Mouse (Mus musculus) adrenal gland, adult 18-20 months (tissue): Measurements from ENCODE around the gene Gm10961. TPM values are rescaled to one million over a fixed set of nuclear protein-coding genes. Genes with fewer than 3 reads are reported as not detected.
"Not testable (repeated sequence)": the region's sequence is repeated elsewhere in the genome, so short reads cannot be mapped to it uniquely, and the experiment has no call there.

Experiments
- DNase-seq, 2 experiments: peaks; one replicate each; pipeline ENCODE4 v3.0.0; 2021 to 2022; ENCODE audit warnings: low spot score in 2 of 2
- total RNA-seq, 2 experiments: library from RNA; stranded (reverse); gene quantifications; 1 replicate in 1 of 2; 2 replicates in 1 of 2; pipeline ENCODE4 v1.2.3; 2021

The Gm10961 gene
- total RNA-seq, 2 experiments from 2014 or later: not detected

DNA sequence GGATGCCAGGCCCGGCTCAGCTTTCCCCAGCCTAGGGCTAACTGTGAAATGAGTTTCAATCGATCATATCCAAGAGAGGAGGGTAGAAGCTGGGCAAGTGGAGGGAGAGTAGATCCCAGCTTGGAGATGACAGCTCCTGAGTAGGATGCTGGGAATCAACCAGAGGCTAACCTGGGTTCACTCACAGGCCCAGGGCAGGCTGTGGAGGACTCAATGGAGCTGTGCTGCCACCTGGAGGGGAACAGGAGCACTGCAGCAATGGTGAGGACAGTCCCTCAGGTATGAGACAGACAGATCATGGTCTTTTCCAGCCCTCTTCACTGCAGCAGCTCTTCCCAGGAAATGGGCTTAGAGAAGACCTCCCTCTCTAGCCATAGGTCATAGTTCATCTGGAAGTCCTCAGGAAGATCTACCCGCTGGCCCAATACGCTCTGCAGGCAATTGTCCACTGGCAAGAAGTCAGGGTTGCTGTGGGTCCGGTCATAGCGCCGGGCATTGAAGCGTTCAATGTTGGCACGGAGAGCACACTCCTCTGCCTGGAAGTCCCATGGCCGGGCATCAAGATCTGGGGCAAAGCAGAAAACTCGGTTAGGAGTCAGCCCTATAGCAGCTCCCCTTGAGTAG is 18.1 kb upstream of the Gm10961 start:
- peak; percentile 63 to 67 for DNase-seq

DNA sequence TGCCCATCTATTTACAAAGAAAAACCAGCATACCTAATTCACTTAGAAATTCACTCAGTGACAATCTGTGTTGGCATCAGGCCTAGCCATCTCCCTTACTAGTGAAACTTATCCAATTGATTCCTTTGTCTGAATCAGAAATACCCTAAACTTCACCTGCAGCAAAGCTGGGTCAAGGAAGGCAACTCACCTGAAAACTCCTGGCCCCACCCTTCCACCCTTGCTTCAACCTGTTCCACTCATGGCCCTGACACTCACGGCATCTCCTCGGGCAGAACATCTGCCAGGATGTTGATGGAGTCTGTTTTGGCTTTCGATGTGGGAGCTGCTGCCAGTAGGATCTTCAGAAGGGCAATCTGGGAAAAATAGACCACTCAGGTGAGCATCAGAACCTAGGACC is 13.3 kb upstream of the Gm10961 start:
- peak in 1 of 2 experiments; percentile 10 for DNase-seq

DNA sequence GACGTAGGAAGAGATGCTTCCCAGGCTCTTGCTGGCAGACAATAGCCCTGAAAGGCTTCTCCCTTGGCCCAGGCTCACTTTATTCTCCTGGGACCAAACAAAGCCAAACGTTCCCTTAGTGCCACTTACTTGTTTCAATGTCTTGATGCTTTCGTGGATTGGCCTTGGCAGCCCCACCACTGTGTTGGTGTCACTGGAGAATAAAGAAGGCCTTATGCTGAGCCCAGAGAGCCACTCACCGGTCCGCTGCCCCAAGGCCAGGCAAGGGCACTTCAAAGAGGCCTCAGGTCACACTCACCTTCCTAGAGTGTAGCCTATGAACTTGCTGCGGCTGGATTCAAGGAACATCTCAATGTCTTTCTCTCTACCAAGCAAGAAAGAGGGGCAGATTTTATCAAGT is 11.2 kb upstream of the Gm10961 start:
- peak in 1 of 2 experiments; percentile 8 for DNase-seq

DNA sequence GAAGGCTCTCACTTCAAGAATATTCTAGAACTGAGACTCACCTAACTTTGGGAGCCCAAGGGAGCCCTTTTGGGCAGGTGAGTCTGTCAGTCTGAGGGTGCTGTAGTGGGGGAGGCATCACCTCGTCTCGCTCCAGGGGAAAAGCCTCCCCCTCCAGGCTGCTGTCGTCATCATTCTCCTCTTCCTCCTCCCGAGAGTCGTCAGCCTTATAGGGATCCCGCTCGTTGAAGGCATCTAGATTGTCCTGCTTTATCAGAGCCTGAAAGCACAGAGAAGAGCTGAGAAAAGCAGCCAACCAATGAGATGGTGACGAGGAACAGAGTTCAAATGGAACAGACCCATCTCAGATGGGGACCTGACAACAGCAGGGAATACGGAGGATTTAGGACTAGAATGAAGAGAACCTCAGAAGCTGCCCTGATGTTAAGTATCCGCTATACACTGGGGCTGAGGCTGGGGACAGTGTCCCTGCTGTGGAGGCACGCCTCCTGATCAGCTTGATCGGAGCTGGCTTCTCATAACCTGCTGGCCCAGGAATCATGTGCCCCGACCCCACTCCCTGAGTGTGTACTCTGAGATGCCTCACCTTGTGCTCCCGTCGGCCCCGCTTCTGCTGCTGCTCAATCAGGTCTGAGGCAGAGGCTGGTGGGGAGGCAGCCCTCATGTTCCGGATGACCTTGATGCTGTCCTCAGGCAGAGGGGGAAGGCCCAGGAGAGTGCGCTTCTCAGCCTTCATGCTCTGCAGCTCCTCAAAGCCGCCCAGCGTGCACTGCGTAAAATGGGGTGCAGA is 9.6 kb upstream of the Gm10961 start:
- peak in 1 of 2 experiments; percentile 16 for DNase-seq

DNA sequence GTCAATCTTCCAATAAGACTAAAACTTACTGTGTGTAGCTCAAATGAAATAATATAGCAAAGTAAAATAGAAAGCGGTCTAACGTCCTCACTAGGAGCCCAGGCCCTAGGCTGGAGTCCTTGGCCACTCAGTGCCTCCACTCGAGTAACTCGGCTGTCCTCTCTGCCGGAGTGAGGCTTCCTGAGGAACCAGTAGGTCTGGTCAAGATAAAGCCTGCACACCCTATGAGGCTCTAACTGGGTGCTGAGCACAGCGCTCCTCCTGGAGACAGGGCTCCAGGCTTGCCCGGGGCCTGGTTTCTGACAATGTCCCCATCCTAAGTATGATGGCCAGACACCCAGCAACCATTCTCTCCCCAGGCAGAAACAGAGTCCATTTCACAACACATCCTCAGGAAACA is 8.6 kb upstream of the Gm10961 start:
- DNase-seq: peak in 1 of 2 experiments; percentile 15

DNA sequence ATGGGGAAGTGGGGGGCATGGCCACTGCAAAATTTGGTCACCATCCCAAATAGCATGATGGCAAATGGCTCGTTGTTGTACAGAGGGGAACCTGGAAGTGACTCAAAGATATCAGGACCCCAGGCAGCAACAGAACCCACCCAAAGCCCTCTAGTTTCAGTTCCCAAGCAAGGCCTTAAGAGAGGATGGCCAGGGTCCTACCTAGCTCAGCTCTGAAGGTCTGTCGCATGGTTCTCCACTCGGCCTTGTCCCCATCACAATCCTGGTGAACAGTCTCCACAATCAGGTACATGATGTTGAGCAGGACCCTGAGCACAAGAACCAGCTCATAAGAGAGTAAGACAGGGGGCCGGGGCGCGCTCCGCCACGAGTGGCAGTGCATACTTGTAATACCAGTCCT is 6.7 kb upstream of the Gm10961 start:
- peak in 1 of 2 experiments; percentile 13 for DNase-seq

DNA sequence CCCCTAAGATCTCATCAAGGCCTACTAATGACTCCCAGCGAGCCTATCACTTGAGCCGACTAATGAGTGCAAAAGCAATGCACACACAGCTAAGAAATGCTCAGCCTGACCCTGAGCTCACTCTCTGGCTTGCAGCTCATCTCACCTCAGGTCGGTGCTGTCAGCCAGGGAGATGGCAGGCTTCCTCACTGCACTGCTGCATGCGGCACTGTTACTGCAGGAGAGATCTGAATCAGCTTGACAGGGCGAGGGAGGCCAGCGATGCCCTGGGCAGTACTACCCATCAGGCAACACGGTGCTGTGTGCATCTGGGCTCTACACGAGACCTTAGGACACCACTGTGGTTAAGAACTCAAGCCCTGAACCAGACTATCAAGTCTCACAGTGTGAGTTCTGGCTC is 5.6 kb upstream of the Gm10961 start:
- no peak for DNase-seq

DNA sequence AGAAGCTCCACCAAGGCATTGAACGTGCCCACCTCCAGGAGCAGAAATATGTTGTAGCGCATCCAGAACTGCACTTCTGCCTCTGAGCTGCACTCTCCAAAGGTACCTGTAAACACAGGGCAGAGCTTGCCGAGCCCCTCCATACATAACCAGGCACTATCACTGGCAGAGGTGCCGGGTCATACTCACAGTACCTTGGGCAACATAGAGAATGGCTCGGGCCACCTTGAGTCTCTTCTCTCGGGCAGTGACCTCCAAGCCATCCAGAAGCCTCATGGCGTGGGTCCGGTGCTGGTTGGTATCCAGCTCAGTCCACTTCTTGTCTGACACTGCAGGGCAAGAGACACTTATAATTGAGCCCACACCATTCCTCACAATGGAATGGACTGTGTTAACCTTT is 4.4 kb upstream of the Gm10961 start:
- DNase-seq: no peak

DNA sequence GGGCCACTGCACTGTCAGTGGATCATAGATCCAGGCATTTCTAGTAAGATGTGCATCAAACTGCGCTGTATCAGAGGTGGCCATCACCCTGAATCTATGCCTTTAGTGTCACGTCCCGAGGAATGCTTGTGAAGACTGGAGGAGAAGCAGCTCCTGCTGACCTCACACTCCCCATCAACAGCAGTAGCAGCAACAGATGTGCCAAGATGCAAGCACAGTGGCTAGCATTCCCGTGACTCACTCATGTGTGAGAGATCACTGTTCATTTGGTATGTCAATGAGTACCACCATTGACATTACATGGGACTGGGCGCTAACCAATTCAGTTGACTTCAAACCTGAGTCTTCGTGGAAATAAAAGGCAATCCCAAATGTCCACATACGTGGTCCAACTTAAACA is 3.5 kb upstream of the Gm10961 start:
- DNase-seq: no peak

DNA sequence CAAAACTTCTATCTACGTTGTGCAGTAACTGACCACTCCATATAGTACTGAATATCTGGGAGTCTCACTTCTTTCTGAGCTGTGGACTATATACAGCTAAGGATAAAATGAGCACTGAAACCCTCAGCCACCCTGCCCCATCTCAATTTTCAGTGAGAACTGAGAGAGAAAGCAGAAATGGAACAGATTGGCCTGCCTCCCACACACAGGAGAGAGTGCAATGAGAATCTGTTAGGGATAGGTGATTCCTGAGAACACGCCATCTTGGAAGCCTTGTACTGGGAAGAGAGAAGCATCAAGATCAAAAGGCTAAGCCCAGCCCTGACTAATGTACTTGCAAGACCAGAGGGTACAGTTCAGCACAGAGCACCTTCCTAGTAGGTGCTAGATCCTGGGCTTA is 2.6 kb upstream of the Gm10961 start:
- DNase-seq: no peak

DNA sequence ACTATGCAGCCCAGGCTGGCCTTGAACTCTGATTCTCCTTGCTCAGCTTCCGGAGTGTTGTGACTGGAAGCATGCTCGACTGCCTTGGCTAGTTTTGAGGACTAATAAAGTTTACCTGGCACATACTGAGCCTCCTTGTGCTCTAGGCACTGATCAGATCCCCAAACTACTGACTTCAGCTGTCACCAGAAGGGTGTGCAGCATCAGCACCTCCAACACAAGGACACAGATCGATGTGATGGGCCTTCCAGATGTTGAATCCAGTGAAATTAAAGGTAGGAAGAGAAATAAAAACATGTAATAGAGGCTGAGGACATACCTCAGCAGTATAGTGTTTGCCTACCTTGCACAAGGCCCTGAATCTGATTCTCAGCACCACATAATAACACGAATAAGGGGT is 1.7 kb upstream of the Gm10961 start:
- DNase-seq: no peak

DNA sequence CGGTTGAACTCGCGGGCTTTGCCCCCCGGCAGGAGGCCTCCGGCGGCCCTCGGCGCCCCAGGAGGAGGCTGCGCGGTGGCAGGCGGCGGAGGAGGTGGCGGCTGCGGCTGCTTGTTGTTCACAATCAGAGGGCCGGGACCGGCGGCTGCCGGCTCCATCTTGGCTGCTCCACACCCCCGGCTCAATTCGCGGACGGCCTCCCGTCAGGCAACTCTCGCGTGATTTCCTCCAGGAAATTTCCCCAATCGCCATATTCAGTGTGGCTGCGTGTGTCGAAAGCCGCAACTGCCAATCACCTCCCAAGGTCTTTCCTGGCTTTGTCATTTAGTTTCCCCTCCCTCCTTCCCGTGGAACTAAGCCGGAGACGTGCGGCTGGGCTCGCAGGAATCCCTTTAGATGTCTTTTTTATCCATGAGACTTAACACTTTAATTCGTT is 419 bp downstream of the Gm10961 start, which contains the start of gene Strip1:
Gene Strip1, minus strand, starts transcription at position 172 of the 436 bp plus-strand sequence.
- peak; percentile 83 for DNase-seq

DNA sequence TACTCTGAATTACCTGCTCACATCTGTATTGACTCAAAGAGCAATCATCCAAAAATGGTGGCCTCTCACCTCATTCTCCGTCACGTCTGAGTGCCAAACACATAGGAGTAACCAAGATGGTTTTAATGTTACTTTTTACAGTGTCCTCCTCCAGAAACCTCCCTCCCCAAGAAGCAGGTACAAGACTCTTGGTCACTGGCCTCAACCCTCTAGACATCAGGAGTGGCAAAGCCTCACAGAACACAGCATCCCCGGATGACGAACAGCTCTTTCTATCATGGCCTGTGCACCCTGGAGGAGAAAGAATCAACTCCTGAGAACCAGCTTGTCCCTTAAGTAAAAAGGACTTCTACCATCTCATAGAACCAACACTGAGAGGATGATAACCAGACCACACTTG is 1.7 kb downstream of the Gm10961 start:
- no peak for DNase-seq

DNA sequence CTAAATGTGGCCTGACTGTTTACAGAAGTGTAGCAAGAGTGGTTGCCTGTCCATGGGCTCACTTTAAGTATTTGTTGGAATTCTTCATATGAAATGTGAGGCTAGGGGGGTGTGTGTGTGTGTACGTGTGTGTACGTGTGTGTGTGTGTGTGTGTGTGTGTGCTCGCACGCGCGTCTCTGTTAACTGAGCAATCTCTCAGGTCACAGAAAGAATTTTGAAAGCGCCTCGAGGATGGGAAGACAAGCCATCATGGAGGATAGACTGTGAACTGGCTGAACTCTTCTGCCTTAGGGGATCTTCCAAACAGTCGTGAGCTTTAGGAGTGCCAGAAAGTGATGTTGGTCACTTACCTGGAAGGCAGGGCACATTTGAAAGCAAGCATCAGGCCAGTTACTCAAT is 2.8 kb downstream of the Gm10961 start:
- DNase-seq: no peak

DNA sequence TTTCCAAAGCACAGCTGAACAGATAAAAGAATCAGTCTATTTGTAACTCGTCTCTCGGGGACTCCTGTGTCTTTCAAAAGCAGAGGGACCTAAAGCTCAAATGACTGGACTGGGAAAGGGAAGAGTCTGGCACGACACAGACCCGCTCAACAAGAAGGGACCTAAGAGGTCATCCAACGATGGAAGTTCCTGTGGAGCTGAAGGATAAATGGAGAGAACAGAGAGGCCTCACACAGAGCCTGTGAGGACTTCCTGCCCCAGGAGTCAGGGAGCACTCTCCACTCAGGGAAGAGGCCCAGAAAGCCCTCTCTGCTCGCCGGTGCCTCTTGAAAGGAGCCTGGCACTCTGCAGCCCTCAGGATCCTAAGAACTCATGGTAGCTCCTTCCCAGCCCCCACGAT is 4.7 kb downstream of the Gm10961 start:
- no peak for DNase-seq

DNA sequence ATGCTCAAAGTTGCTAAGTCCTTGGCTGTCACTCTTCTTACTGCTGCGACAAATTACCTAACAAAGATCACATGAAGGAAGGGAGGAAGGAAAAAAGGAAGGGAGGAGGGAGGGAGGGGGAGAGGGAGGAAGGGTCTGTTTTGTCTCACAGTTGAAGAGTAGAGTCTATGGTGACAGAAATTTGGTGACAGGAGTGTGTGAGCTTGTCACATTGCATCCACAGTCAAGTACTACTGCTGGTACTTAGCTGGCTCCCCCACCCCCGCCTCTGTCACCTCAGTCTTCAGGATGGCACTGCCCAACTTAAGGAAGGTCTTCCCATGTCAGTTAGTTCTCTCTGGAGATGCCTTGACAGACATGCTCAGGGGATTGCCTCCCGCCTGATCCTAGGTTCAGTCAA is 5.1 kb downstream of the Gm10961 start:
- no peak for DNase-seq

DNA sequence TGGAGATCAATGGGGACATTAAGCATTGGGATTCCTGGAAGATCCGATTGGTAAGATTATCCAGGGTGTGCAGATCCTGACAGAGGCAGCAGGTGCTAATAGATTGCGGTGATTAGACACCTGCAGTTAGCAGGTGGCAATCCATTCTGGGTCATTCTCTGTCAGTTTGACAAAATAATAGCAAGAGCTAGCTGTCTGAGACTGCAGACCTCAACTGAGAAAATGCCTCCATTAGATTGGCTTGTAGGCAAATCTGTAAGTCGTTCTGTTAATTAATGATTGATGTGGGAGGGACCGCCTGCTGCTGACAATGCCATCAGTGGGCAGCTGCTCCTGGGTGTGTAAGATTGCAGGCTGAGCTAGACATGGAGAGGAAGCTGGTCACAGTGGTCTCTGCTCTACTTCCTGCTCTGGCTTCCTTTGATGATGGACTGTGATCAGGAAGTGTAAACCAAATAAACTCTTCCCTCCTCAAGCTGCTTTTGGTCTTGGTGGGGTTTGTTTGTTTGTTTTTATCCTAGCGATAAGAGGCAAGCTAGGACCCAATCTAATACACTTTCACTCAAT is 6.6 kb downstream of the Gm10961 start:
- DNase-seq: no peak

DNA sequence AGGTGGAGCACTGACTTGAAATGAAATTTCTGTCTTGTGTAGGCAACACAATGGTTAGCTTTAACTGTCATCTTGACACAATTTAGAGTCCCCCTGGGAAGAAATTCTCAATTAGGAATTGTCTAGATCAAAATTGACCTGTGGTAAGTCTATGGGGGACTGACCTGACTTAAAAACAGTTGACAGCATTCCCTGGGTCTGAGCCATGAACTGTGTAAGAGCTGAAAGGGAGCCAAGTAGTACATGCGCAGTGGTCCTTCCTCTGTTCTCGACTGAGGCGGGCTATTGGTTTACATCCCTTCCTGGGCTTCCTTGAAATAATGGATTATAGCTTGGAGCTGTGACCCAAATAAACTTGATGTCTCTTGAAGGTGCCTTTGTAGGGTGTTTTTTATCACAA is 15.8 kb downstream of the Gm10961 start:
- DNase-seq: no peak

DNA sequence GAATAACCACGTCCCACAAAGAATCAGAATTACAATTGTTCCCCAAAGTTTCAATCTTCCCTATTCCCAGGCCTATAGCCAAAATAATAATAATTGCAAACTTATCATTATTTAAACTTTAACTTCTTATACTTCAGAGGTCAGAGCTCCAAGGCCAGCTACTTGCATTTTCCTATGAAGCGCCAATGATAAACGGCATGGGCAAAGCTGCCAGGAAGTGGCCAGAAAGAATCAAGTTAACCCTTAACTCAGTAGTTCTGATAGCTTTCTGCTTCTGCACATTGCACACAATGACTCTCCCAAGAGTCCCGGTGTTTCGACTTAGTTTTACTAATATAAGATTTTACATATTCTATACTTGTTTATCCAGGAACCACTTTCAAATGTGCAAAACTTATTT is 19.2 kb downstream of the Gm10961 start:
- not testable (repeated sequence) for DNase-seq

DNA sequence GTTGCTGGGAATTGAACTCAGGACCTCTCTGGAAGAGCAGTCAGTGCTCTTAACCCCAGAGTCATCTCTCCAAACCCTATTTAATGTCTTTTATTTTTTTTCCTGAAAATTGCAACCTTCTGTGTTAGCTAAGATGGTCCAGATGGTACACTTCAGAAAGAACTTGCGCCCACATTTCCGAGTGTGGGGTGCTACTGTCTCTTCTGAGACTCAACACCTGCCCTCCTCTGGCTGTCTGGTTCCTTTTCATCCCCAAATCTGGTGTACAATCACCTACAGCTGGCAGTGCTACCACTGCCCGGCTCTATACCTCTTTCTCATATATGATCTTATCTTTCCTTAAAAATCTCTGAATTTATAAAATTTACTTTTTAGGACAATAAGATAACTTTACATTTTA is 21.8 kb downstream of the Gm10961 start:
- no peak for DNase-seq

DNA sequence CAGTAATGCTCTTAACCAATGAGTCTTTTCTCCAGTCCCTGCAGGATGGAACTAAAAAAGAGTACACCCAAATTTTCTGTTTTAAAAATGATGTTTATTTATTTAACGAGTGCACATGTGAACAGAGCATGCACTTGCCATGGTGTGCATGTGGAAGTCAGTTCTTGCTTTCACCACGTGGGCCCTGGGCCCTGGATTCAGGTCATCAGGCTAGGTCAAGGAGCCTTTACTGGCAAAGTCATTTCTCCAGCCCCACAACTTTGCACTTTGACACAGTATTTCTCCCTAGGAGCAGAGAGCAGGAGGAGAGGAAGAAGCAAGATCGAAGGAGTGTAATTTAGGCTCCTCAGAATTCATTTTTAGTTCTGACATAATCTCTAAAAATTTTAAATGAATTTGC is 23.7 kb downstream of the Gm10961 start:
- DNase-seq: no peak

DNA sequence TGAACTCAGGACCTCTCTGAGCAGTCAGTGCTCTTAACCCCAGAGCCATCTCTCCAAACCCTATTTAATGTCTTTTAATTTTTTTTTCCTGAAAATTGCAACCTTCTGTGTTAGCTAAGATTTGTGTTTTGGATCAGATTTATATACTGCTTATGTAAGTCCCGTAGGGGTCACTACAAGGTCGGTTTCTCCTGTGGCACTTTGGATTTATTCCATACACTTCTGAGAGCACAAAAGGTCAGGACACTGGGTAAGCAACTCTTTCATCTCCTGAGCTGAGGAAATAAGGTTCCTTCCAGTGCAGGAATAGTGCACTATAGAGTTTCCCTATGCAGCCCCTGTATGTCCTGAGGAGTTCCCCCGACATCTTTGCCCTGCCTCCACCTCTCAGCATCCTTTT is 24.4 kb downstream of the Gm10961 start:
- DNase-seq: no peak
